Mouse (Mus musculus): ENCODE results near the gene Katna1. TPM values are rescaled to one million over a fixed set of nuclear protein-coding genes. Genes with fewer than 3 reads are reported as not detected.

Gene Katna1
- polyA plus RNA-seq, 1 experiment from 2014 or later: 29.6 TPM

DNA sequence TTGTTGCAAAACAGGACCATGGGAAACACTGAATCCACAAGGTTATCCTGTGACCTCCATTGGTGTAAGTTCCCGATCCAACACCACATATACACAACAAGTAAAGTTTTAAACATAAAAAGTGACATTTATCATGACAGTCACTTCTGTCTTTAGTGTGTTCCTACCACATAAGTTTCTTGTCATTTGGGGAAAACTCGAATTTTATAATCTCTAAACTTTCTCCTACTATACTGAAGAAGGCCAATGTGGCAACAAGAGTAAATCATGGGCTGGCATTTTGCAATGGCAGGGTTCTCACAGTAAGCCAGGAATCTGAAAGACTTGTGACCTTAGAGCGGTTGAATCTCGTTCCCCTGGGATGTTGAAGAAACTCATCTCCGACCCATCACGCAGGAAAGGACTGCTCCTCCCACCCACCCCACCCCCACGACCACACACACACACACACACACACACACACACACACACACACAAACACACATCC, 54.0 kb downstream of the Katna1 start:
- H3K36me3 ChIP-seq (replicated peaks): peaks cover 17% of the 10 kb centered on the region
- peak overlapping the region; percentile 92 for H3K9ac ChIP-seq
- H3K4me2 ChIP-seq: peak overlapping the region; percentile 92
- 23% methylated on average over 7 of the region's 7 CpGs for WGBS (ENCODE audit: insufficient replicate concordance)
- H3K4me1 ChIP-seq (replicated peaks): peaks cover 18% of the 10 kb centered on the region
- H3K27me3 ChIP-seq: no peaks in the 10 kb centered on the region
- peak overlapping the region; percentile 79; the same call in 1 of the 2 replicates for H3K27ac ChIP-seq (replicated peaks)
- H3K4me3 ChIP-seq (replicated peaks): peak overlapping the region; percentile 99
- no peaks in the 10 kb centered on the region for H3K9me3 ChIP-seq (replicated peaks)
- ATAC-seq (ENCODE audit: insufficient read depth): no peak

- Histone ChIP-seq H3K9ac (peak overlapping the region; percentile 92), H3K4me2 (peak overlapping the region; percentile 92), H3K4me3 (replicated peaks) (peak overlapping the region; percentile 99), H3K9me3 (replicated peaks) (no peaks in the 10 kb centered on the region), H3K4me1 (replicated peaks) (peaks cover 18% of the 10 kb centered on the region), H3K36me3 (replicated peaks) (peaks cover 10% of the 10 kb centered on the region), H3K27ac (replicated peaks) (peak overlapping the region; percentile 79), H3K27me3 (no peaks in the 10 kb centered on the region)
- WGBS (ENCODE audit: insufficient replicate concordance): under 1% methylated on average over 76 of the region's 77 CpGs
- ATAC-seq (ENCODE audit: insufficient read depth): peak; percentile 96
Measured at GRCm38 (mm10) chr10:7780238-7781176, 54.7 kb downstream of the Katna1 start.

DNA sequence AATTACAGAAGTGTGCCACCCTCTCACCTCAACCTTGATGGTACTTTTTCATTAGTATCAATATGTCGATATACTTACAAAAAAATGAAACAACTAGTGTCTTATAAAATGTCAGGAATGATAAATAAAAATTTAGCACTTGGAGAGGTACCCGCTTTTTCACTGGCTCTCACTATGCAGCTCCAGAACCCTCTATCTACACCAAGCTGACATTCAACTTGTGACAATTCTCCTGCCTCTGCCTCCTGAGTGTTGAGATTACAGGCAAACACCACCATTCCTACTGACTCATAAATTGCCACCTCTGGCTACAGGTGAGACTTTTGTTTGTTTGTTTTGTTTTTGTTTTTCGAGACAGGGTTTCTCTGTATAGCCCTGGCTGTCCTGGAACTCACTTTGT, 55.4 kb downstream of the Katna1 start:
- peaks cover 18% of the 10 kb centered on the region for H3K4me1 ChIP-seq (replicated peaks)
- H3K4me3 ChIP-seq (replicated peaks): peak overlapping the region; percentile 99
- no peak for ATAC-seq (ENCODE audit: insufficient read depth)
- H3K4me2 ChIP-seq: peak overlapping the region; percentile 92
- no peaks in the 10 kb centered on the region for H3K27me3 ChIP-seq
- WGBS (ENCODE audit: insufficient replicate concordance): 35% methylated on average over 3 of the region's 3 CpGs
- H3K36me3 ChIP-seq (replicated peaks): peaks cover 4% of the 10 kb centered on the region
- H3K9me3 ChIP-seq (replicated peaks): no peaks in the 10 kb centered on the region
- peak overlapping the region; percentile 28; the same call in 1 of the 2 replicates for H3K9ac ChIP-seq
- H3K27ac ChIP-seq (replicated peaks): peak overlapping the region; percentile 49; the same call in 1 of the 2 replicates

GRCm38 (mm10) chr10:7787319-7787718, 61.5 kb downstream of the Katna1 start:
- H3K4me3 ChIP-seq (replicated peaks): no peak overlapping the region
- no peak overlapping the region for H3K27ac ChIP-seq (replicated peaks)
- H3K27me3 ChIP-seq: no peaks in the 10 kb centered on the region
- H3K9ac ChIP-seq: no peak overlapping the region
- 46% methylated on average over 2 of the region's 2 CpGs for WGBS (ENCODE audit: insufficient replicate concordance)
- no peak for ATAC-seq (ENCODE audit: insufficient read depth)
- no peak overlapping the region for H3K4me2 ChIP-seq
- peaks cover 17% of the 10 kb centered on the region for H3K36me3 ChIP-seq (replicated peaks)
- H3K4me1 ChIP-seq (replicated peaks): peaks cover 10% of the 10 kb centered on the region
- H3K9me3 ChIP-seq (replicated peaks): no peaks in the 10 kb centered on the region

DNA sequence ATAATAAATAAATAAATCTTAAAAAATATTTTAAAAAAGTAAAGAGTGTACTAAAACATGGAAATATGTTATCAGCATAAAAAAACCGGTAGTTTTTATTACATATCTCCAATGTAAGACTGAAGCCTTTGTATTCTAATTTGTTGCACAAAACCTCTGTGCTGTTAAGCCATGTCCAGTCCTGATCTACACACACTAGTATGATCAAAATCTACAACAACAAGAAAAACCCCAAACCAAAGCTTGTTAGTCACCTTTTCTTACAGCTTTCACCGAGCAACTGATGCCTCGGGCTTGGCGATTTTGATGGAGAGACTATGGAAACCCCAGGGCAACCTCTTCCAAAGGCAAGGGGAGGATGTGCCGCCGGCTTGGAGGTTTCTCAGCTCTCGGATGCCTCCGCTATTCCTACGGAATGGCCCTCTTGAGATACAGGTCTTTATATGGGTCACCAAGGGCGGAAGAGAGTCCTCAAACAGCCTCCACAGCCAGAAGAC, 66.5 kb downstream of the Katna1 start:
- H3K9me3 ChIP-seq (replicated peaks): no peaks in the 10 kb centered on the region
- H3K27me3 ChIP-seq: no peaks in the 10 kb centered on the region
- H3K9ac ChIP-seq: peak overlapping the region; percentile 85
- H3K4me3 ChIP-seq (replicated peaks): peak overlapping the region; percentile 89
- peaks cover 22% of the 10 kb centered on the region for H3K4me1 ChIP-seq (replicated peaks)
- WGBS (ENCODE audit: insufficient replicate concordance): 1% methylated on average over 10 of the region's 10 CpGs
- peak; percentile 28; the same call in 1 of the 2 replicates for ATAC-seq (ENCODE audit: insufficient read depth)
- peak overlapping the region; percentile 80 for H3K4me2 ChIP-seq
- H3K36me3 ChIP-seq (replicated peaks): peaks cover 36% of the 10 kb centered on the region
- H3K27ac ChIP-seq (replicated peaks): peak overlapping the region; percentile 78

GRCm38 (mm10) chr10:7792751-7793385, 67.1 kb downstream of the Katna1 start, which contains the start of the genes Ginm1 and Ppil4:
TSS of gene Ginm1 (minus strand) at chr10:7792824.
TSS of gene Ppil4 (plus strand) at chr10:7792891.
- ATAC-seq (ENCODE audit: insufficient read depth): peak; percentile 91
- peak within 1 kb of the TSS; percentile 89 for H3K4me3 ChIP-seq (replicated peaks)
- H3K9ac ChIP-seq: peak within 1 kb of the TSS; percentile 85
- WGBS (ENCODE audit: insufficient replicate concordance): under 1% methylated on average over 52 of the region's 52 CpGs
- H3K27ac ChIP-seq (replicated peaks): peak within 1 kb of the TSS; percentile 78
- H3K36me3 ChIP-seq (replicated peaks): peaks cover 42% of the 10 kb centered on the region
- H3K9me3 ChIP-seq (replicated peaks): no peaks in the 10 kb centered on the region
- peaks cover 22% of the 10 kb centered on the region for H3K4me1 ChIP-seq (replicated peaks)
- H3K4me2 ChIP-seq: peak within 1 kb of the TSS; percentile 80
- H3K27me3 ChIP-seq: no peaks in the 10 kb centered on the region

DNA sequence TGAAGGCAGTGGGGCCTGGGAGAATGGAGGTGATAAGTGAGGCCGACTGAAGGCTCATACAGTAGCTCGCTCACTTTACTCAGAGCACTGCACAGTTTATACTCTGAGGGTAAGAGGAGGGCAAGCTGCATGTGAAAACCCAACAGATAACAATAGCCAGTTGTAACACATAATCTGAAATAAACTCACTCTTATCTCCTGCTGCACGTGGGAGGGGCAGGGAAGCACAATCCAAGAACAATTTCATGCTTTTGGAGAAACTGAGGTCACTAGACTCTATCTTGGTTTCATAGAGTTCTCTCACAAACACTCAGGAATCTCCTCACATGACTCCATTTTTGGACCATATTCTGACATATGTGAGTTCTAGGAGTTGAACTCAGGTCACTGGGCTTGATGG, 75.5 kb downstream of the Katna1 start:
- Histone ChIP-seq H3K27ac (replicated peaks) (no peak overlapping the region), H3K9ac (no peak overlapping the region), H3K4me3 (replicated peaks) (no peak overlapping the region), H3K27me3 (no peaks in the 10 kb centered on the region), H3K36me3 (replicated peaks) (peaks cover 92% of the 10 kb centered on the region), H3K4me1 (replicated peaks) (no peaks in the 10 kb centered on the region), H3K9me3 (replicated peaks) (no peaks in the 10 kb centered on the region), H3K4me2 (no peak overlapping the region)
- ATAC-seq (ENCODE audit: insufficient read depth): no peak
- 29% methylated on average over 3 of the region's 3 CpGs for WGBS (ENCODE audit: insufficient replicate concordance)

DNA sequence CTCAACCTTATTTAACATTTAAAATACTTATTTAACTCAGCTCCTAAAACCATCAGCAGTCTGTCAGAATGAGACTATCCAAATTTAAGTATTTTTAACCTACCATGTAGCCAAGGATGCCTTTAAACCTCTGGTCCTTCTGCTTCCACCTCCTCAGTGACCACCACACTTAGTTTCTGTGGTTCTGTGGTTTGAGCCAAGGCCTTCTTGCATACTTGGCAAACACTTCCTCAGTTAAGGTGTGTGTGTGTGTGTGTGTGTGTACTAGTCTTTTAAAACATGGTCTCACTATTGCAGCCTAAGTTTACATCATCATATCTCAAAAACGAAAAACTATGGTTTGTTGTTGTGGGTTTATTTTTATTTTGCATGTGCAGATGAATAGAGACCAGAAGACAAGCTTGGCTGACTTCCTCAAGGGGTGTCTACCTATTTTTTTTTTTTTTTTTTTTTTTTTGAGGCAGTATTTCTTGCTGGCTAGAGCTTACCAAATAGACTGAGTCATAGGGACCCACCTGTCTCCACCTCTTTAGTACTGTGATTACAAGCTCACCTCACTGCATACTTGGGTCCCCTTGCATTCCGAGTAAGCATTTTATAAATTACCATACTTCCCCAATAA, 76.8 kb downstream of the Katna1 start:
- peaks cover 87% of the 10 kb centered on the region for H3K36me3 ChIP-seq (replicated peaks)
- no peaks in the 10 kb centered on the region for H3K4me1 ChIP-seq (replicated peaks)
- H3K4me3 ChIP-seq (replicated peaks): no peak overlapping the region
- H3K4me2 ChIP-seq: no peak overlapping the region
- no peak overlapping the region for H3K27ac ChIP-seq (replicated peaks)
- no peaks in the 10 kb centered on the region for H3K27me3 ChIP-seq
- ATAC-seq (ENCODE audit: insufficient read depth): no peak
- no peaks in the 10 kb centered on the region for H3K9me3 ChIP-seq (replicated peaks)
- whole genome bisulfite sequencing (ENCODE audit: insufficient replicate concordance): 74% methylated on average over 2 of the region's 2 CpGs
- H3K9ac ChIP-seq: no peak overlapping the region

- H3K27me3 ChIP-seq: no peaks in the 10 kb centered on the region
- 40% methylated on average over 2 of the region's 2 CpGs for WGBS (ENCODE audit: insufficient replicate concordance)
- peak; percentile 34; the same call in 1 of the 2 replicates for ATAC-seq (ENCODE audit: insufficient read depth)
- H3K9me3 ChIP-seq (replicated peaks): no peaks in the 10 kb centered on the region
- no peak overlapping the region for H3K27ac ChIP-seq (replicated peaks)
- H3K36me3 ChIP-seq (replicated peaks): peaks cover 85% of the 10 kb centered on the region
- no peak overlapping the region for H3K4me3 ChIP-seq (replicated peaks)
- H3K4me1 ChIP-seq (replicated peaks): no peaks in the 10 kb centered on the region
- H3K4me2 ChIP-seq: no peak overlapping the region
- no peak overlapping the region for H3K9ac ChIP-seq
Measured at GRCm38 (mm10) chr10:7809937-7810336, 84.1 kb downstream of the Katna1 start.

All from liver, embryonic 15.5 days (tissue).